Mouse (Mus musculus) left cerebral cortex, postnatal 10 days (tissue): ENCODE data around the gene Rab22a. TPM values are rescaled to one million over a fixed set of nuclear protein-coding genes. Genes with fewer than 3 reads are reported as not detected.

ENCODE experiments used
- DNase-seq, 2 experiments: peaks; one replicate each; pipeline ENCODE4 v3.0.0; 2021 to 2022; ENCODE audit warnings: low spot score in 2 of 2, mixed read lengths in 1 of 2; ENCODE audit errors: extremely low spot score in 1 of 2
- intact Hi-C: fragments of 180-260 bp; cut with DNase I; formaldehyde crosslinking; loops from one replicate; pipeline ENCODE4 v1.15.1; 2025
- microRNA-seq: library from miRNA; unstranded; fragments of <30 nt; microRNA quantifications from one replicate; pipeline ENCODE4 v1.2.0, GENCODE M21; 2022
- total RNA-seq, 2 experiments: library from RNA; stranded (reverse); gene quantifications; 2 replicates each; pipeline ENCODE4 v1.2.3; 2021

Gene Rab22a
- total RNA-seq, 2 experiments from 2014 or later = 24.4 to 26.2 TPM

GRCm38 (mm10) chr2:173744070-173744815 lies 84.7 kb downstream of the Rab22a start:
- intact Hi-C loops = no loop called here
- DNase-seq = no peak

GRCm38 (mm10) chr2:173748961-173749659 lies 89.5 kb downstream of the Rab22a start:
- intact Hi-C loops = no loop called here
- no peak for DNase-seq

GRCm38 (mm10) chr2:173755433-173756144 lies 96.0 kb downstream of the Rab22a start:
- DNase-seq = no peak
- intact Hi-C loops = no loop called here

Small RNA genes within 50 kb of the gene (microRNA-seq; reads per million reads assigned to microRNA genes)
- not detected for gene Mir6340

Other genes with a start within 250 kb of the Rab22a start
- not detected for gene 1700021F07Rik, start 137.2 kb upstream of the Rab22a start, total RNA-seq
- gene Ankrd60, start 81.4 kb upstream of the Rab22a start, total RNA-seq = not detected
- gene 1700010B08Rik, start 59.7 kb downstream of the Rab22a start, total RNA-seq = not detected
- 100 to 1,000 TPM; 110 to 118 TPM for gene Vapb, start 77.8 kb downstream of the Rab22a start, total RNA-seq